Mouse (Mus musculus): ENCODE results near the gene Zfp800.

Zfp800 gene

DNA sequence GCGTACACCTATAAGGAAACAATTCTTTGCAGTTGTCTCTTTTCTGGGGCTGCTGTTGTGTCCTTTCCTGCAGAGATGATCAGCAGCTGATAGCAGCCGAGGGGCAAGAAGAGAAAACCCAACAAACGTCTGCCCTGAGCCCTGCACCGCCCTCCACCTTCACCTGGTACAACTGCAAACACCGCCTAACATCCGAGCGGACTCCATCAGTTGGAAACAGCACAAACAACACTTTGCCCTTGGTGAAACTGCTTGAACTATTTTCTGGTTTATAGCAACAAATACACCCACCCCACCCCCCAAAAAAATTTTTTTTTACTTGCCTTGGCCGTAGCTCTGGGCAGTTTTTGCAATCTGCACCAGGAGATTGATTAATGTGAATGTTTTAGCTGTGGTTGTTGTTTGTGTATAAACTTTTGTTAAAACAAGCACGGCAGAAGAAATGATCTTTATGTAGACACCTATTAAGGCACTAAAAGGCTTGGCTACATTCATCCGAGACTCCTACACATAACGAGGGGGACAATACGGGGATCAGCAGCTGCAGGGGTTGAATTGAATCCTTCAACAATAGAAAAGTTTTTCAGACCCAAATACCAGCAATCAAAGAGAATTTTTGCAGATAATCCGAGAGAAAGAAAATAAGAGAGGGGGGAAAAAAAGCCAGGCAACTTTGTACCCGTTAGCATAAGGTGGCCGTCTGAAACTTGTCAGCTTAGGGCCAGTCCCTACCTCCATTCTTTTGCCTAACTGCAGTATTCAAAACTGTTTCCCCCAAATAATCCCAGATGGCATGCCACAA, 1.6 kb downstream of the Zfp800 start:
- no peak for DNase-seq (ENCODE audit: low read depth, low spot score)

DNA sequence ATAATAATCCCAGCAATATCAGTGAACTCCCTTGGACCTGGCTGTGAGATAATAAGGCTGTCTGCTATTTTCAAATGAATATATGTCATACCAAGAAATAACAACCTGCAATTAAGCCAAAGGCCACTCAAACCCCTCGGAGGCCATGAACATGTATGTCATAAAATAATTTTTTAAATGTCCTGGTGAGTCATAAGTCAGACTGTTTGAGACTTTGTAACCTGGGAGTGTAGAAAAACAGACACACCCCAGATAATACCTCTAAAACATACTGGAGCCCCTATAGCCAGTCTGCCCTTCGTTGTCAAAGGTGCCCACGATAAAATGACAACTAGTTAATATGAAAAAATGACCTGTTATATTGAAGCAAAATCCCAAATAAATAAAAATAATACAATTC, 8.8 kb downstream of the Zfp800 start:
- no peak for DNase-seq (ENCODE audit: low read depth, low spot score)

DNA sequence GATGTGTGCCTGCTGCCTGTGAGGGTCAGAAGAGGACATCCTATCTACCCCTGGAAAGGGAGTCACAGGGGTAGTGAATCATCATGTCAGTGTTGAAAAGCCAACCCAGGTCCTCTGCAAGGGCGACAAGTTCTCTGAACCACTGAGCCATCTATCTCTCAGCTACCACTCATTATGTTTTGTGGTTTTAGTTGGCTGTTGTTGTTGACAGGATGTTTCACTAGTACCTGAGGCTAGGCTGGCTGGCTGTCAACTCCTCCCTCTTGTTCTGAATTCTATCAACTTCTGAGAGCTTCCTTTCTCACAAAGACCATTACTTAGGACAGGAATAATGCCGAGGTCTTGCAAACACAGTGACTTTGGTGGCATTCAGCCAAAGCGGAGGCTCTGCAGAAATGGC, 12.6 kb downstream of the Zfp800 start:
- DNase-seq (ENCODE audit: low read depth, low spot score), result no peak

DNA sequence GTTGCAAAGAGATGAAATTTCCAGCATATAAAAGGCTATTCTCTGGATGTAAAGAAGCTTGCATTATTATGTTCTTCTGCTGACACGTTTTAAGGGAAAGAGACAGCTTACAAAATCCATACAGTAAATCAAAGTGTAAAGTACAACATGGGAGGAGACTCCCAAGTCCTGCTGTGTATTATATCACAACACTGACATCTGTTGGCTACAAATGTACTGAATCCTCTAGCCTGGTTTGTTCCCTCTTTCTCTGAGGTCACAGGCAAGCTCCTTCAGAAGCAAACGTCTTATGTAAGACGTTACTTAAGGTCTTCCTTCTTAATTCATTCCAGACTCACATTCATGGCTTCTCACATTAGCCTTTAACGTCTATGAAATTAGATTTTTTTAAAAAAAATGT, 15.8 kb downstream of the Zfp800 start:
- no peak for DNase-seq (ENCODE audit: low read depth, low spot score)

DNA sequence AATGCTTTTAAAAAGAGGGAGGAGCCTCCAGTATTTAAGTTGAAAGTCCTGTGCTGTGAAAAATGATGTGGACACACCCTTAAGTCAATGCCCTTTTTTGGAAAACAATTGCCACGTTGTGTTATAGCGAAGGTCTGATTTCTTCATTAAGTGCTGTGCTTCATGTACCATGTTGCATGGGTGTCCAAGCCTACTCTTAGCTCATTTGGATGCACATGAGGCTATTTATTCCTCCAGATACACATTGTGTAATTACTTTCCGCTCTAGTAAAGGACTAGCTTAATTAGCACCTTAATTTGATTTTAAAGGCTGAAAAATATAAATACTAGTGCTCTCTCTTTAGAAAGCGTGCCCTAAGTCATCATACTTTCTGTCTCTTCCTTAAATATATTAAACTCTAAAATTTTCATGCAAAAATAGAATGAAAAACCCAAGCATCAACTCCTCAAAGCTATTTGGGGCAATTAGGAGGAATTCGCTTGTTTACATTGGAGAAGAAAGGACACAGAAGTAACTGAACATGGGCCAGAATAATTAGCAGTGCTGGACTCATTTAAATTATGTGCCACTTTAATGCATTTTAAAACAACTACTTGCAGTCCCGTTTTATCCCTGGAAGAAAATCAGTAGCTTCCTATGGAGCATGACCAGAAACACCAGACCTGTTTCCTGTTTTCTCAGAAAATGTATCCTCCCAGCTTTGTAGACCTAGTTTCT, 27.7 kb downstream of the Zfp800 start:
- no peak for DNase-seq (ENCODE audit: low read depth, low spot score)

DNA sequence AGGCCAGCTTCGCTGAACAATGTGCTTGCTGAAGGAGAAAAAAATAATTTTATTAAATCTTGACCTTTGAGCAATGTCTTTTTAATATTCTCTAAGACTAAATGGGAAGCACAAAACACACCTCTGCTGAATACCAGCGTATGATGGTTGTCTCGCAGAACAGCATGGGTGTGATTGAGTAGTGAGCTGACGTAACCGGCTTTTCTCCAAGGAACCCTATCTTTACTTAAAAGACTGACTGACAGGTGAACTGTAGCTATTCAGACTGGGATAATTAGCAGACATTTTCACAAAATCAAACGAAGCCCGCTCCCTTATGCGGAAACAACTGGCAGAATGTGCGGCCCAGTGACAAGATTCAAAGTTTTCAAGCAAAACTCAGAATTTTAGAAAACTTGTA, 30.2 kb downstream of the Zfp800 start:
- no peak for DNase-seq (ENCODE audit: low read depth, low spot score)

DNA sequence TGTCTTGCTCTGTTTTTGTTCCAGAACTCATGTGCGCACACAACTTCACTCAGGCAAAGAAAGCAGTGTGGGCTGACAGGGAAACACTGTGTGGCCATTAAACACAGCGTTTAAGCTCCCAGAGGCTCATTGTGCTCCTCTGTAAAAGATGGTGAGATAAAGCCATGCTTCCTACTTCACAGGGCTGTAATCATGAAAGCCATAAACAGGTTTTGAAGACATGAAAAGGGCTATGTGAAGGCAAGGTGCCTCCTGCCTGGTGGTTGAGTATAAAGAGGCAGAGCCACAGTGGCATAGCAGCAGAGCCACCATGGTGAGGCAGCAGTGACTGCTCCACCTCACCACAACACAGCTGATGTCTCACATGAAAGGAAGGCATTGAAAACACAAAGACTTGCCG, 46.7 kb downstream of the Zfp800 start:
- no peak for DNase-seq (ENCODE audit: low read depth, low spot score)

DNA sequence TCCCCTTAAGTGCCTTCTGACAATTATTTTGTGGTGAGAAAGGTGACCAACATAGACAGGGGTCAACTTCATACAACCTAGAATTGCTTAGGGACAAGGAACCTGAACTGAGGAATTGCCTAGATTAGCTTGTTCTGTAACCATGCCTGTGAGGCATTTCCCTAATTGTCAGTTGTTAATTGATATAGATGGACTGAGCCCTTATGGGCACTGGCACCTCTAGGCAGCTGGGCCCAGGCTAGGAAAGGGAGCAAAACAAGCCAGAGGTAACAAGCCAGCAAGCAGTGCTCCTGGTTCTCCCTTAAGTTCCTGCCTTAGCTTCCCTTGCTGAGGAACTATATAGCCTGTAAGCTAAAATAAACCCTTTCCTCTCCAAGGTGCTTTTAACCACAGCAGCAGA, 52.1 kb downstream of the Zfp800 start:
- DNase-seq (ENCODE audit: low read depth, low spot score), result no peak

DNA sequence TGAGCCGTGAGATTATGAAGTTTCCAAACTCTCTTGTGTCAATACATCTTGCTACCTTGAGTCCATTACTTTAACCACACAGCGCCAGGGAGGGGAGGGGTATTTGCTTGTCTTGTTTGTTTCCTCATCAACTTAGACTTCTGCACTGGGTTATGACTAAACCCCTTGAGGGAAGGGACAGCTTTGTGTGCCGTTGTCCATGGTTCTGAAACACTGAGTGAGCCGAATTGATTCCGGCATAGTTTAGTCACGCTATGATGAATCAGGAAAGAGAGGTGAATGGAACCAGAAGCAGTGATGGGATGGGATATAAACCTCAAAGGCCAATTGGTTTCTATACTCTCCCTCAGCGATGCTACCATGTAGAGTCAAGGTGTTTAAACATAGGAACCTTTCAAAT, 52.6 kb downstream of the Zfp800 start:
- DNase-seq (ENCODE audit: low read depth, low spot score), result no peak

DNA sequence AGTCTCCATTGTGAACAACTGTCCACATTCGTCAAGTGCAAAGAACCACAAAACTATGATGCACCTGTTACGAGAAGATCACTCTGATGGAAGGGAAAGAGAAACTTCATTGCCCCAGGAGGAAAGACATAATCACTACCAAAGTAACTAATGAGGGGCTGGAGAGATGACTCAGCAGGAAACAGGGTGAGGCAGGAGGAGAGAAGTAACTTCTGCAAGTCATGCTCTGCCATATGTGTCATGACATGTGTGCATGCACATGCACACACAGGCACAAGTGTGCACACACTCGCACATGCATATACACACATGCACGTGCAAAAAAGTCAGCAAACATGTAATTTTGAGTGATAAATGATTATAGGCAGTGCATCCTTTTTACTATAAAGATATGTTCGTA, 54.9 kb downstream of the Zfp800 start:
- DNase-seq (ENCODE audit: low read depth, low spot score), result no peak

DNA sequence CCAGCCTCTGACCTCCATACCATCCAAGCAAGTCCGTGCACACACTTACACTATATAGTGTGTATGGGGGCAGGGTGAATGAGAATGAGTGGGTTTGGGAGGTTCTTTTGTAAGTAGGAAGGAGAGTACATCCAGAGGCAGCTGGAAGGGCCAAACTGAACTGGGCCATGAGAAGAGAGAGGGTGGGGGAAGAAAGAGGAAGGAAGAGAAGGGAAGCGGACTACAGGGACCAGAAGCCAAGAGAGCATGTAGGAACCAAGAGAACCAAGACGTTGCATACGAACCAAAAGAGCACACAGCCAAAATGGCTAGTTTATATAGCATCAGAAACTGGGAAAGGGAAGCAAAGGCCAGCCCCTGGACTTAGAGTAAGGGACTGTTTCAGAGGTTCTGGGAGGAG, 56.6 kb downstream of the Zfp800 start:
- DNase-seq (ENCODE audit: low read depth, low spot score), result no peak

DNA sequence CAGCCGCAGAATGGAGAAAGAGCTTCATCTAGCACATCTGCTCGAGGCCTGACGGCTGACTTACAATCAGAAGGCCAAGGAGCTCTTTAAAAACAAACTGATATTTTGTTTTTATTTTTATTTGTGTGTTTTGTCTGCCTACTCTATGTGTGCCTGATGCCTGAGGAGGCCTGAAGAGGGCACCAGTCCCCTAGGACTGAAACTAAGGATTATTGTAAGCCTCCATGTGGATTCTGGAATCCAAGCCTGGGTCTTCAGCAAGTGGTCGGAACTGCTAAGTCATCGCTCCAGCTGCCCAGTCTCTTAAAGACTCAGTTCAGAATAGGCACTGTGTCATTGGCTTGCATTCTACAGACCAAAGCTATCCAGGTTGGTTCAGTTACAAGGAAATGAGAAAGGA, 58.4 kb downstream of the Zfp800 start:
- no peak for DNase-seq (ENCODE audit: low read depth, low spot score)

DNA sequence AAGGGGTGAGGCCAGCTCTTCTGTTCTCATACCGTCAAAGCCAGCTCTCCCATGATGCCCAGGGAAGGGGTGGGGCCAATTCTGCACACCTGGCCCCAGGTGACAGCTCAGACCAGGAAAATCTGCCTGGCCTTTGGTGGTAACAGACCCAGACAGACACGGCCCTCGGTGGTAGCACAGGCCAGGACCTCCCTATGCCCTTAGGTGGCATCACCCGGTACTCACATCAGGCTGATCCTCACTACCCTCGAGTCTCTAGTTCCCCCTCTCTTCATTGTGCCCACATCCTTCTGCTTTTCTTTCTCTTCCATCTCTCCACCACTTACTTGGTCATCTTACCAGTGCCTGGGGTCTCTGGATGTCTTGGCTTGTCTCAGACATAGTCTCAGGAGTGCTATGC, 64.1 kb downstream of the Zfp800 start:
- DNase-seq (ENCODE audit: low read depth, low spot score), result no peak

DNA sequence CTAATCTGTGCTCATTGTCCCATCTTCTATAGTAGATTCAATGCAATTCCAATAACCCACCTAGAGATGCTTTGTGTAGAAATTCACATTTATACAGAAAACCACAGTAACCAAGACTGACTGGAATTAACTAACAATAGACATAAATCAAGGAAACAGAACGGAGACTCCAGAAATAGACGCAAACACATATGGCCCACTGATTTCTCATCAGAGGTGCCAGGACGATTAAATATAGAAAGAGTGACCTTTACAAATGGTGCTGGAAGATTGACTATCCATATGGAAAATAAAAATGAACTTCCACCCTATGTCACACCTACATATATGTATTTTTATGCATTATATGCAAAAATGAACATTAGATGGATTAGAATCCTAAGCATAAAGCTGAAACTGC, 65.3 kb downstream of the Zfp800 start:
- no peak for DNase-seq (ENCODE audit: low read depth, low spot score)

DNA sequence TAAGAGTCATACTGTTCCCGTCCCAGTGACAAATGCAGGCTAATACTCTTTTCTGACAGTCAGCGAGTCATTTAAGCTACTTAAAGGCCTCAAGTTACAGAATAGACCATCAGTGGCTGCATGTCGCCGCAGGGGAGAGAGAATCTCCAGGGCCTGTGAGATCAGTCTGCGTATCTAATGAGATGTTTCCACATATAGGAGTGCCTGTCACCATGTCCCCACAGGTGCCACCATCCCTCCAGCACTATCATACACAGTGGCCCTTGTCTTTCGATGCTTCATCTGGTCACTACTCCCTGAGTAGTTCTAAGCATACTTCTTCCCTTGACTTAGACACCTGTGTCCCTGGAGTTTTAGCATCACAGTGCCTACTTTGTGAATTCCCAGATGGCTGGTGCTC, 68.0 kb downstream of the Zfp800 start:
- peak; percentile 42 for DNase-seq (ENCODE audit: low read depth, low spot score)

DNA sequence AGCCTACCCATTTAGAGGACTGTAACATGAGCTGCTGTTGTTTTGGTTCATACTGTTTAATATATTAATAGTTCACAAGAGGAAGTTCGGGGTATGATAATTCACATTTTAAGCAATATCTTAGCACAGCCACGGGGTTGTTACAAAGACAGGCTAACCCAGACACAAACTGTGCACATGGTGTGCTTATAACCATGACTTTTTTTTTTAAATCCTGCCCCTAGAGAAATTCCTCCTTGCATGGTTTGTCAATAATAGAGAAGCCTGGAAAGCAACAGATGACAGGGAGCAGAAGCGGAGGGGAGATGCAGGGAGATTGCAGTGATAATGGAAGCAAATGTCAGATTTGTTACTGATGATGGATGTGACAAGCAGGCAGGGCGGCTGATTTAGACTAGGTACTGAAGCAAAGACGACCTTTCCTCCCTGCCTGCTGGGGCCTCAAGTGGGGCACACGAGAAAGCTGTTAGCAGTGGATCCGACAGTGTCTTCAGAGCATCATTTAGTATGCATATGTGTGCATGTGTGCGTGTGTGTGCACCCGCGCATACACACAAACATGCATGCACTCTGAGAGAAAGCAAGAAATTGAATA, 68.7 kb downstream of the Zfp800 start:
- DNase-seq (ENCODE audit: low read depth, low spot score), result no peak

DNA sequence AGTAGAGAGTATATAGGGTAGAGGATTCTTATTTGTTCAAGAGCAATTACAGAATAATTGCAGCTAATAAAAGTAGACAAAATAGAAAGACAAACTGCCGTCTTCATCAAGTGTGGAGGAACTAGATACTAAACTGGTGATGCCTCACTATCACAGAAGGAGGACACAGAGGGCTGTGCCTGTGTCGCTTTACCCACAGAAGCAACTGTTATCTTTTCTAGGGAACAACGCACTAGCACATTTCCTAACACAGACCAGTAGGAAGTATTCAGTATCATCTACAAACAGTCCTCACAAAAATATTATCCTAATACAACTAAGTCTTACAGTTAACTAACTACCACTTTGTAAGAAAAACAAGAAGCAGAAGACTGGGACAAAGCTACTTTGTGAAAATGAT, 71.1 kb downstream of the Zfp800 start:
- DNase-seq (ENCODE audit: low read depth, low spot score), result no peak

DNA sequence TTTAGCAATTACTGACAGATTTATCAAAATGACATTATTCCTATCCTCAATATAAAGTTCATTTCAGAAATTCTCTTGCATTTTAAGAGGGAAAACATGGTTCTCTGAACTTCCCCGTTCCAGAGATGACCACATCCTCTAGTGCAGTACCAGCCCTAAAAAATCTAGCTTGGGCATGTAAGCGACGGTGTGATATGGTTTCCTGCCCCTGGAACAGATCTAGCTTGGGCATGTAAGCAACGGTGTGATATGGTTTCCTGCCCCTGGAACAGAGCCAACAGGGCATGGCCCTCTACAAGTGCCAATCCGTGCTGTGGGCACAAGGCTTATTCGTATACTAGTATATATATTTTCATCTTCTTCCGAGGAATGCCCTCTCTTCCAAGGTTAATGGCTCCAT, 75.4 kb downstream of the Zfp800 start:
- no peak for DNase-seq (ENCODE audit: low read depth, low spot score)

DNA sequence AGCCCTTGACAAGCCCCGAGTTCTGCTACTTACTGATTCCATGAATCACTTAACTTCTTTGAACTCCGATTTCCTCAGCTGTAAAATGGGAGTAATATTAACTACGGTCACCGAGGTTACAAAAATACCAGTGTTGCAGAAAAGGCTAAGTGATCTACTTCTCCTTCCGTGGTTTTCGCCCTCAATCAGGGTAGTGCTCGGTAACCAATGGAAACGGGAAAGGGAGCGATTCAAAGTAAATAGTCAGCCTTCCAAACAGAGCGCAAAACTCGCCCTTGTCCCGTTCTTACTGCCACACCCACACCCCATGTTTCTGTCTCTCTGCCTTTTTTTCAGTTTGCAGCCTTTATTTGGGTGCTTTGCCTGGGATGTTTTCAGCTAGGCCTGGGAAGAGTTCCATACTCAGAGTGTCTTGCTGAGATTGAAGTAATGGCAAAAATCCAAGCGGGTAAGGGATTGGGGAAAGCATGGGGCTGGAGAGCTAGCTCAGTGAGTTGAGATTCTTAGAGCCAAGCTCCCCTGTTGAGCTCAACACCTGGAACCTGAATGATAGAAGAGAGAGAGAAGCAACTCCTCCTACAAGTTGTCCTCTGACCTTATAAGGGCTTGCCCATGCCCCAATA, 78.0 kb downstream of the Zfp800 start:
- no peak for DNase-seq (ENCODE audit: low read depth, low spot score)

DNA sequence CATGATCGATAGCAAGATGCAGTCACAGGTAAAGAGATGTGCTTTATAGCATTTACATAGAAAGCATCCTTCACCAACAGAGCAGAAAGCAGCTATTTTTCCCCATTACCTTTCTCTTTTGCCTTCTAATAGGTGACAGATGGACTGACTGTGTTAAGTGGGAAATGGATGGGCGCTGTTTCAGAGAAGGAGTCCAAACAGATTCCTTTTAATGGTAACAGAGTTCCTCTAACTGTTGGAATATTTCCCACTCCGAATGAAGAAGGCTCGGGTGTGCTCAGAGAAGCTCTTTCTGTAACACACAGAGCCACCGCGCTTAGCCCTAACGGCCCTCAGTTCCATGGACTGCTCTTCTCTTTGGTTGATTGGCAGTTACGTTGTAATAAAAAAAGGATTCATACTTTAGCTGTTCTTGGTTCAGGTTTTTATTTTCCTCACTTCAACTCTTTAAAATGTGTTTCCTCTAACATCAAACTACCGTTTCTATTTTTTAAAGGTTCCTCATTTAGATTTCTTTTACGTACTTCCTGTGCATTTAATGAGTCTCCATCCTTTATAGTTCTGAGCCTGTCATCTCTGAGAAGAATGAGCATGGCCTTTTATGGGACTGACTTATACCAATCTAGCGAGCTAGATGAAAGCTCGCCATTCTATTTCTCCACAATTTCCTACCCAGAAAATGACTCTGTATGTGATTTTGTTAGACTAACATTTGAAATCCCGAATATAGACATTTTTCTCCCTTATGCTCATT, 78.8 kb downstream of the Zfp800 start:
- no peak for DNase-seq (ENCODE audit: low read depth, low spot score)

DNA sequence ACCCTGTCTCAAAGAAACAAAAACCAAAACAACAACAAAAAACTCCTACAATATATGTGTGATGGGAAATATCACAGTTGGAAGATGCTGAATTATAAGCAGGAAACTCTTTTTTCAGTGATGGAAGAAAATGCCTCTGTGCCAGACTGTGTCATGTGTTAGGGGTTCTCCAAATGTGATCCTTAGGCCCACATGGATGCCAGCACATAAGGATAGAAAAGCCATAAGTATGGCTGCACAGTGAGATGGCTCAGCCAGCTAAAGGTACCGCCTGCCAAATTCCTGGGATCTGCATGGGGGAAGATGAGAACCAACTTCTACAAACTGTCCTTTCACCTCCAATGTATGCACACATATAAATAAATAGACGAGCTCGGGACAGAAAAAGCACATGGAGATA, 82.6 kb downstream of the Zfp800 start:
- DNase-seq (ENCODE audit: low read depth, low spot score), result no peak

DNA sequence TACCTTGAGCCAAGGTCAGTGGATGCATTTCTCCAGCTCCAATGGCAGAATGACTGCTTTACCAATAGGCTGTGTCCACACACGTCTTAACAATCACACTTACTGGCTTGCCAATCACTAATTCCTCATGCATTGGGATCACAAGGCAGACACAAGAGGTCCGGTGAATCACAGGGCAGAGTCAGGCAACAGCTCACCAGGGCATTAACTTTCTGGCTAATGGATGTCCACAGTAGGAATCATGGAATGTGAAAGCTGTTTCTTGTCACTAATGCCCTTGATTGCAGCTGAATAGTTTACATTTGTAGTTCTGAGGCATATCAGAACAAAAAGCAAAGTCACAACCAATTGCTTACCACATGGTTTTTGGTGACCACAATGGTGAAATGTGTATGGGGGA, 85.7 kb downstream of the Zfp800 start:
- no peak for DNase-seq (ENCODE audit: low read depth, low spot score)

Measured in retina, adult 2 months (tissue).